Mouse (Mus musculus) hindbrain, embryonic 10.5 days (tissue): ENCODE data around the gene Pgm2l1. TPM values are rescaled to one million over a fixed set of nuclear protein-coding genes. Genes with fewer than 3 reads are reported as not detected.

ENCODE experiments used
- DNase-seq: peaks from one replicate; pipeline ENCODE4 v3.0.0-alpha.2; 2017; ENCODE audit warnings: low spot score
- H3K27ac ChIP-seq: fragments of 300-500 bp; sonication (generic); 2 replicates; pipeline ENCODE4 v1.5.1; 2016; ENCODE audit warnings: mild to moderate bottlenecking, moderate library complexity
- H3K27me3 ChIP-seq: fragments of 300-500 bp; sonication (generic); 2 replicates; pipeline ENCODE4 v1.6.1; 2016; ENCODE audit warnings: mild to moderate bottlenecking; ENCODE audit not compliant: poor library complexity, insufficient read depth, severe bottlenecking
- H3K36me3 ChIP-seq: fragments of 300-500 bp; sonication (generic); 2 replicates; pipeline ENCODE4 v1.6.1; 2016; ENCODE audit warnings: mild to moderate bottlenecking, moderate library complexity
- H3K4me1 ChIP-seq: fragments of 300-500 bp; sonication (generic); replicated peaks from 2 replicates; pipeline ENCODE4 v1.6.1; 2016; ENCODE audit warnings: mild to moderate bottlenecking
- H3K4me3 ChIP-seq: fragments of 300-500 bp; sonication (generic); 2 replicates; pipeline ENCODE4 v1.5.1; 2016; ENCODE audit warnings: mild to moderate bottlenecking, moderate library complexity
- H3K9me3 ChIP-seq: fragments of 300-500 bp; sonication (generic); 2 replicates; pipeline ENCODE4 v1.6.1; 2016; ENCODE audit warnings: mild to moderate bottlenecking, moderate library complexity
- WGBS: fragments of 180-500 bp; shearing (Covaris S2); methylation state at CpG from one replicate; pipeline ENCODE4 v1.1.7; 2016; 5-methylcytosine and 5-hydroxymethylcytosine counted together
- polyA plus RNA-seq: library from polyadenylated mRNA; unstranded; fragments of >200 nt; fragmentation: Nextera tagmentation; extraction: Ambion mirVana; gene quantifications from 2 replicates; pipeline ENCODE4 v1.2.1, GENCODE M21; 2016

Pgm2l1 gene
- polyA plus RNA-seq, 1 experiment from 2014 or later: 5.1 TPM

GRCm38 (mm10) chr7:100307872-100308653, 80.9 kb downstream of the Pgm2l1 start:
- peaks cover 46% of the 10 kb centered on the region for H3K4me1 ChIP-seq
- 71% methylated on average over 6 of the region's 6 CpGs for WGBS
- H3K27me3 ChIP-seq: no peaks in the 10 kb centered on the region
- H3K27ac ChIP-seq: peak overlapping the region; percentile 50; the same call in 1 of the 2 replicates
- H3K4me3 ChIP-seq: no peak overlapping the region
- no peaks in the 10 kb centered on the region for H3K36me3 ChIP-seq
- H3K9me3 ChIP-seq: no peaks in the 10 kb centered on the region
- peak; percentile 31 for DNase-seq

- no peaks in the 10 kb centered on the region for H3K27me3 ChIP-seq
- WGBS: 78% methylated on average over 1 of the region's 1 CpGs
- no peak for DNase-seq
Measured at GRCm38 (mm10) chr7:100309216-100309615, 82.0 kb downstream of the Pgm2l1 start.

GRCm38 (mm10) chr7:100309679-100310078, 82.5 kb downstream of the Pgm2l1 start:
- Histone ChIP-seq H3K9me3 (no peaks in the 10 kb centered on the region), H3K27ac (peak overlapping the region; percentile 79), H3K36me3 (no peaks in the 10 kb centered on the region), H3K27me3 (no peaks in the 10 kb centered on the region), H3K4me3 (no peak overlapping the region), H3K4me1 (peaks cover 46% of the 10 kb centered on the region)
- WGBS: 58% methylated on average over 6 of the region's 6 CpGs
- no peak for DNase-seq

More at GRCm38 (mm10) chr7:100309216-100309615, 82.0 kb downstream of the Pgm2l1 start:
- Histone ChIP-seq H3K4me1 (peaks cover 46% of the 10 kb centered on the region), H3K9me3 (no peaks in the 10 kb centered on the region), H3K27ac (peak overlapping the region; percentile 79), H3K36me3 (no peaks in the 10 kb centered on the region), H3K4me3 (no peak overlapping the region)

GRCm38 (mm10) chr7:100310290-100310689, 83.1 kb downstream of the Pgm2l1 start:
- DNase-seq: no peak
- H3K27me3 ChIP-seq: no peaks in the 10 kb centered on the region
- WGBS: 84% methylated on average over 12 of the region's 12 CpGs
- peaks cover 46% of the 10 kb centered on the region for H3K4me1 ChIP-seq
- H3K4me3 ChIP-seq: no peak overlapping the region
- H3K27ac ChIP-seq: peak overlapping the region; percentile 79
- H3K9me3 ChIP-seq: no peaks in the 10 kb centered on the region
- H3K36me3 ChIP-seq: no peaks in the 10 kb centered on the region

GRCm38 (mm10) chr7:100312716-100313115, 85.5 kb downstream of the Pgm2l1 start:
- Histone ChIP-seq H3K27me3 (no peaks in the 10 kb centered on the region), H3K27ac (no peak overlapping the region), H3K36me3 (no peaks in the 10 kb centered on the region), H3K9me3 (no peaks in the 10 kb centered on the region), H3K4me1 (peaks cover 38% of the 10 kb centered on the region), H3K4me3 (no peak overlapping the region)
- no peak for DNase-seq
- 81% methylated on average over 4 of the region's 4 CpGs for WGBS

- Histone ChIP-seq H3K27me3 (no peaks in the 10 kb centered on the region), H3K36me3 (peaks cover 3% of the 10 kb centered on the region; the same call in 1 of the 2 replicates), H3K27ac (no peak overlapping the region), H3K4me1 (no peaks in the 10 kb centered on the region), H3K9me3 (no peaks in the 10 kb centered on the region), H3K4me3 (no peak overlapping the region)
- no peak for DNase-seq
- WGBS: 92% methylated on average over 8 of the region's 8 CpGs
Measured at GRCm38 (mm10) chr7:100316924-100317323, 89.7 kb downstream of the Pgm2l1 start.

- peaks cover 3% of the 10 kb centered on the region; the same call in 1 of the 2 replicates for H3K36me3 ChIP-seq
- WGBS: 94% methylated on average over 5 of the region's 5 CpGs
Measured at GRCm38 (mm10) chr7:100317534-100317933, 90.3 kb downstream of the Pgm2l1 start.

GRCm38 (mm10) chr7:100323721-100324120, 96.5 kb downstream of the Pgm2l1 start:
- whole genome bisulfite sequencing: 98% methylated on average over 3 of the region's 3 CpGs

More at GRCm38 (mm10) chr7:100317534-100317933, 90.3 kb downstream of the Pgm2l1 start:
- H3K27me3 ChIP-seq: no peaks in the 10 kb centered on the region
- H3K9me3 ChIP-seq: no peaks in the 10 kb centered on the region
- no peak for DNase-seq
- H3K4me1 ChIP-seq: no peaks in the 10 kb centered on the region
- no peak overlapping the region for H3K4me3 ChIP-seq
- no peak overlapping the region for H3K27ac ChIP-seq

GRCm38 (mm10) chr7:100325482-100325881, 98.3 kb downstream of the Pgm2l1 start:
- H3K4me3 ChIP-seq: no peak overlapping the region
- 86% methylated on average over 6 of the region's 6 CpGs for WGBS
- peaks cover 66% of the 10 kb centered on the region for H3K36me3 ChIP-seq
- DNase-seq: no peak
- H3K9me3 ChIP-seq: no peaks in the 10 kb centered on the region
- no peaks in the 10 kb centered on the region for H3K27me3 ChIP-seq
- H3K4me1 ChIP-seq: no peaks in the 10 kb centered on the region
- H3K27ac ChIP-seq: no peak overlapping the region

More at GRCm38 (mm10) chr7:100323721-100324120, 96.5 kb downstream of the Pgm2l1 start:
- DNase-seq: no peak
- Histone ChIP-seq H3K9me3 (no peaks in the 10 kb centered on the region), H3K27me3 (no peaks in the 10 kb centered on the region), H3K4me1 (no peaks in the 10 kb centered on the region), H3K27ac (no peak overlapping the region), H3K4me3 (no peak overlapping the region), H3K36me3 (peaks cover 50% of the 10 kb centered on the region)

- no peaks in the 10 kb centered on the region for H3K4me1 ChIP-seq
- no peak overlapping the region for H3K27ac ChIP-seq
- DNase-seq: no peak
- no peaks in the 10 kb centered on the region for H3K9me3 ChIP-seq
- H3K36me3 ChIP-seq: peaks cover 83% of the 10 kb centered on the region
- 91% methylated on average over 7 of the region's 7 CpGs for WGBS
- H3K27me3 ChIP-seq: no peaks in the 10 kb centered on the region
- no peak overlapping the region for H3K4me3 ChIP-seq
Measured at GRCm38 (mm10) chr7:100327514-100327913, 100.3 kb downstream of the Pgm2l1 start.

Other genes starting within 250 kb of the Pgm2l1 start
- gene Rnf169, start 246.9 kb upstream of the Pgm2l1 start, polyA plus RNA-seq: 4.7 and 5.9 TPM in 2 replicates
- gene Chrdl2, start 221.2 kb upstream of the Pgm2l1 start, polyA plus RNA-seq: 0.37 and 0.56 TPM in 2 replicates
- gene Pold3, start 105.8 kb upstream of the Pgm2l1 start, polyA plus RNA-seq: 70.7 and 107 TPM in 2 replicates
- 25.3 and 26.9 TPM in 2 replicates for gene Lipt2, start 68.1 kb upstream of the Pgm2l1 start, polyA plus RNA-seq
- gene Kcne3, start 50.9 kb upstream of the Pgm2l1 start, polyA plus RNA-seq: 5.3 and 7.1 TPM in 2 replicates
- gene P4ha3, start 58.1 kb downstream of the Pgm2l1 start, polyA plus RNA-seq: 1.0 and 3.5 TPM in 2 replicates
- gene C2cd3, start 144.8 kb downstream of the Pgm2l1 start, polyA plus RNA-seq: 33.5 and 34.7 TPM in 2 replicates
- 104 and 118 TPM in 2 replicates for gene Ppme1, start 144.9 kb downstream of the Pgm2l1 start, polyA plus RNA-seq
- 0.09 TPM in 1 of 2 replicates, not detected in the other for gene Ucp3, start 245.6 kb downstream of the Pgm2l1 start, polyA plus RNA-seq